Mouse (Mus musculus): ENCODE results near the gene Asap3. TPM values are rescaled to one million over a fixed set of nuclear protein-coding genes. Genes with fewer than 3 reads are reported as not detected.

Asap3 gene
- total and polyA plus RNA-seq, 3 experiments: 7.8 to 10.2 (median 8.6) TPM

DNA sequence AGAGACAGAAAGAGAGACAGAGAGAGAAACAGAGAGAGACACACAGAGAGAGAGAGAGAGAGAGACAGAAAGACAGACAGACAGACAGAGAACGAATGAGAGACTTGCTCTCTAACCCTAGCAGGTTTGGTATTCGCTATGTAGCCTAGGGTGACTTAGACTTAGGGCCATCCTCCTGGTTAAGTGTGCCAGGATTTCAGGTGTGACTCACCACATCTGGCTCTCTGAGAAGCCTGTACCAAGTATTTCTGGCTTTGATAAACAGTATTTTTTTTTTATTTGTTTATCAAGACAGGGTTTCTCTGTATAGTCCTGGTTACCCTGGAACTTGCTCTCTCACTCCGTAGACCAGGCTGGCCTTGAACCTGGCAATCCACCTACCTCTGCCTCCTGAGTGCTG, 38.5 kb upstream of the Asap3 start:
- no peak overlapping the region for H3K4me3 ChIP-seq
- H3K79me2 ChIP-seq (replicated peaks; ENCODE audit: control insufficient read depth, insufficient read depth, low read length): no peaks in the 10 kb centered on the region
- H3K36me3 ChIP-seq (ENCODE audit: control insufficient read depth, insufficient read depth, low read length): no peaks in the 10 kb centered on the region
- 71% methylated on average over 3 of the region's 3 CpGs for WGBS
- no peak overlapping the region for H3K9ac ChIP-seq (ENCODE audit: low read depth, low read length)
- intact Hi-C loops (cut with DNase I): no loop called here
- H3K27ac ChIP-seq: no peak overlapping the region
- H3K4me1 ChIP-seq (ENCODE audit: control insufficient read depth, insufficient read depth, low read length): no peaks in the 10 kb centered on the region; the same call in 1 of the 2 replicates
- H3K27me3 ChIP-seq (ENCODE audit: control insufficient read depth, insufficient read depth, low read length): no peaks in the 10 kb centered on the region
- no peak for TF ChIP-seq CTCF (IDR thresholded peaks at IDR 0.05)
- DNase-seq: no peak

- no peaks in the 10 kb centered on the region; the same call in 1 of the 2 replicates for H3K4me1 ChIP-seq (ENCODE audit: control insufficient read depth, insufficient read depth, low read length)
- H3K36me3 ChIP-seq (ENCODE audit: control insufficient read depth, insufficient read depth, low read length): no peaks in the 10 kb centered on the region
- no peak for DNase-seq
- H3K4me3 ChIP-seq: no peak overlapping the region
- no peak overlapping the region for H3K9ac ChIP-seq (ENCODE audit: low read depth, low read length)
- intact Hi-C loops (cut with DNase I): no loop called here
- H3K27ac ChIP-seq: no peak overlapping the region
- TF ChIP-seq POLR2A (IDR thresholded peaks at IDR 0.05; ENCODE audit: insufficient read depth, low read depth, low read length) (no peak), EP300 (IDR thresholded peaks at IDR 0.05; ENCODE audit: insufficient read depth, low read depth, low read length) (no peak), CTCF (IDR thresholded peaks at IDR 0.05) (no peak)
- 89% methylated on average over 4 of the region's 4 CpGs for WGBS
- H3K27me3 ChIP-seq (ENCODE audit: control insufficient read depth, insufficient read depth, low read length): no peaks in the 10 kb centered on the region
- no peaks in the 10 kb centered on the region for H3K79me2 ChIP-seq (replicated peaks; ENCODE audit: control insufficient read depth, insufficient read depth, low read length)
These were observed 35.8 kb upstream of the Asap3 start for GRCm38 (mm10) chr4:136170401-136170800.

- 34% methylated on average over 12 of the region's 12 CpGs for WGBS
- intact Hi-C loops (cut with DNase I): no loop called here
- no peak for TF ChIP-seq CTCF (IDR thresholded peaks at IDR 0.05)
- TF ChIP-seq POLR2A (IDR thresholded peaks at IDR 0.05; ENCODE audit: insufficient read depth, low read depth, low read length): no peak
- TF ChIP-seq EP300 (IDR thresholded peaks at IDR 0.05; ENCODE audit: insufficient read depth, low read depth, low read length): no peak
- H3K27ac ChIP-seq: no peak overlapping the region; the same call in 1 of the 2 replicates
- no peak for DNase-seq
- no peaks in the 10 kb centered on the region for H3K36me3 ChIP-seq (ENCODE audit: control insufficient read depth, insufficient read depth, low read length)
- H3K4me3 ChIP-seq: peak overlapping the region; percentile 67
- H3K4me1 ChIP-seq (ENCODE audit: control insufficient read depth, insufficient read depth, low read length): no peaks in the 10 kb centered on the region; the same call in 1 of the 2 replicates
- no peaks in the 10 kb centered on the region for H3K79me2 ChIP-seq (replicated peaks; ENCODE audit: control insufficient read depth, insufficient read depth, low read length)
- H3K9ac ChIP-seq (ENCODE audit: low read depth, low read length): no peak overlapping the region
- no peaks in the 10 kb centered on the region for H3K27me3 ChIP-seq (ENCODE audit: control insufficient read depth, insufficient read depth, low read length)
These were observed 34.7 kb upstream of the Asap3 start for GRCm38 (mm10) chr4:136171455-136171854.

- intact Hi-C loops (cut with DNase I): no loop called here
- TF ChIP-seq EP300 (IDR thresholded peaks at IDR 0.05; ENCODE audit: insufficient read depth, low read depth, low read length) (0 out of 2 replicates have a peak, but pooled peaks have one; percentile 30), CTCF (IDR thresholded peaks at IDR 0.05) (0 out of 2 replicates have a peak, but pooled peaks have one; percentile 9), POLR2A (IDR thresholded peaks at IDR 0.05; ENCODE audit: insufficient read depth, low read depth, low read length) (0 out of 2 replicates have a peak, but pooled peaks have one; percentile 25)
- H3K4me1 ChIP-seq (ENCODE audit: control insufficient read depth, insufficient read depth, low read length): no peaks in the 10 kb centered on the region; the same call in 1 of the 2 replicates
- H3K9ac ChIP-seq (ENCODE audit: low read depth, low read length): peak within 1 kb of the TSS; percentile 65
- peak; percentile 77 to 78 for DNase-seq
- no peaks in the 10 kb centered on the region for H3K27me3 ChIP-seq (ENCODE audit: control insufficient read depth, insufficient read depth, low read length)
- peak within 1 kb of the TSS; percentile 67 for H3K4me3 ChIP-seq
- no peaks in the 10 kb centered on the region for H3K79me2 ChIP-seq (replicated peaks; ENCODE audit: control insufficient read depth, insufficient read depth, low read length)
- H3K27ac ChIP-seq: peak within 1 kb of the TSS; percentile 65
- H3K36me3 ChIP-seq (ENCODE audit: control insufficient read depth, insufficient read depth, low read length): no peaks in the 10 kb centered on the region
- under 1% methylated on average over 35 of the region's 35 CpGs for WGBS
These were observed 34.1 kb upstream of the Asap3 start, which contains the start of gene E2f2 for GRCm38 (mm10) chr4:136172011-136172541. TSS of gene E2f2 (plus strand) at chr4:136172394.

DNA sequence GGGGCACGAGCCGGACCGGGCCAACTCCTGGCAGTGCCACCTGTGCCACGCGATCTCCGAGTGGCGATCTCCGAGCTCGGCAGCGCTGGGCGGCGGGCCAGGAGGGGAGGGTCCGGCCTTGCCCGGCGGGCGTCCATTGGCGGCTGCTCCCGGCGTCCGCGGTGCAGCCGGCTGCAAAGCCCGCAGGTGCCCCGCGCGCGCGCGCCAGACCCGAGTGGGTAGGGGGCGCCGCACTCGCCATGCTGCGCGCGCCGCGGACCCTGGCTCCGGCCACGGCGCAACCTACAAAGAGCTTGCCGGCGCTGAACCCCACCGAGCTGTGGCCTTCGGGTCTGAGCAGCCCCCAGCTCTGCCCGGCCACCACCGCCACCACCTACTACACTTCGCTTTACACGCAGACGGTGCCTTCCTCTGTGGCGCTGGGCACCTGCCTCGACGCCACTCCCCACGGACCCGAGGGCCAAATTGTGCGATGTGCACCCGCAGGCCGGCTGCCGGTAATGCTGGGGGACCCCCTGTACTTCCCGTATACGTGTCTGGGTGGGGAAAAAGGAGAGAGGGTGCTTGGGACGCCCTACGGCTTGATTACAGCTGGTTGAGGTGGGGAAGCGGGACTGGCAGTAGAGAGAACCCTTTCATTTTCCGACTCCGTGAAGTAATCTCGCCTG, 33.5 kb upstream of the Asap3 start:
- WGBS: under 1% methylated on average over 66 of the region's 67 CpGs
- peaks cover 3% of the 10 kb centered on the region for H3K4me1 ChIP-seq (ENCODE audit: control insufficient read depth, insufficient read depth, low read length)
- TF ChIP-seq CTCF (IDR thresholded peaks at IDR 0.05) (no peak), EP300 (IDR thresholded peaks at IDR 0.05; ENCODE audit: insufficient read depth, low read depth, low read length) (no peak), POLR2A (IDR thresholded peaks at IDR 0.05; ENCODE audit: insufficient read depth, low read depth, low read length) (no peak)

GRCm38 (mm10) chr4:136173210-136173715, 32.9 kb upstream of the Asap3 start:
- no peak for DNase-seq
- H3K9ac ChIP-seq (ENCODE audit: low read depth, low read length): peak overlapping the region; percentile 4
- 17% methylated on average over 14 of the region's 14 CpGs for WGBS
- TF ChIP-seq CTCF (IDR thresholded peaks at IDR 0.05) (no peak), POLR2A (IDR thresholded peaks at IDR 0.05; ENCODE audit: insufficient read depth, low read depth, low read length) (no peak), EP300 (IDR thresholded peaks at IDR 0.05; ENCODE audit: insufficient read depth, low read depth, low read length) (no peak)
- H3K27me3 ChIP-seq (ENCODE audit: control insufficient read depth, insufficient read depth, low read length): no peaks in the 10 kb centered on the region
- intact Hi-C loops (cut with DNase I): no loop called here
- H3K79me2 ChIP-seq (replicated peaks; ENCODE audit: control insufficient read depth, insufficient read depth, low read length): no peaks in the 10 kb centered on the region
- peaks cover 3% of the 10 kb centered on the region for H3K4me1 ChIP-seq (ENCODE audit: control insufficient read depth, insufficient read depth, low read length)
- no peaks in the 10 kb centered on the region for H3K36me3 ChIP-seq (ENCODE audit: control insufficient read depth, insufficient read depth, low read length)
- no peak overlapping the region for H3K27ac ChIP-seq
- peak overlapping the region; percentile 67 for H3K4me3 ChIP-seq

More for the DNA sequence above, 33.5 kb upstream of the Asap3 start:
- Histone ChIP-seq H3K79me2 (replicated peaks; ENCODE audit: control insufficient read depth, insufficient read depth, low read length) (no peaks in the 10 kb centered on the region), H3K4me3 (peak overlapping the region; percentile 67), H3K27me3 (ENCODE audit: control insufficient read depth, insufficient read depth, low read length) (no peaks in the 10 kb centered on the region), H3K36me3 (ENCODE audit: control insufficient read depth, insufficient read depth, low read length) (no peaks in the 10 kb centered on the region), H3K9ac (ENCODE audit: low read depth, low read length) (peak overlapping the region; percentile 4), H3K27ac (no peak overlapping the region)
- intact Hi-C loops (cut with DNase I): no loop called here
- peak; percentile 71 to 74 for DNase-seq

All from heart, adult 2 months (tissue).